Mouse (Mus musculus) ES-E14 (cell line): Measurements from ENCODE around the gene Hoxa3. TPM values are rescaled to one million over a fixed set of nuclear protein-coding genes. Genes with fewer than 3 reads are reported as not detected.

Experiments used
- DNase-seq: peaks from one replicate; pipeline ENCODE4 v3.0.0-alpha.2; 2013; ENCODE audit warnings: low read depth, low spot score
- H3K27ac ChIP-seq: 2 replicates; pipeline ENCODE4 v1.5.1; 2012; ENCODE audit warnings: low read depth, mild to moderate bottlenecking, low read length, moderate library complexity, mixed read lengths; ENCODE audit not compliant: poor library complexity, insufficient read depth, severe bottlenecking
- H3K36me3 ChIP-seq: 2 replicates; pipeline ENCODE4 v1.6.1; 2012; ENCODE audit warnings: mild to moderate bottlenecking, low read length, moderate library complexity, mixed read lengths; ENCODE audit not compliant: control insufficient read depth, poor library complexity, insufficient read depth, severe bottlenecking
- H3K4me1 ChIP-seq, 2 experiments: fragments of 150-350 bp in 1 of 2; sonication (generic) in 1 of 2; 2 replicates each; pipeline ENCODE4 v1.6.1; 2012; ENCODE audit warnings: low read length in 2 of 2, mild to moderate bottlenecking in 1 of 2, mixed read lengths in 1 of 2; ENCODE audit not compliant: control insufficient read depth in 2 of 2, insufficient read depth in 2 of 2, poor library complexity in 1 of 2
- H3K4me3 ChIP-seq, 2 experiments: fragments of 150-350 bp in 1 of 2; sonication (generic) in 1 of 2; 2 replicates each; pipeline ENCODE4 v1.5.1; 2012; ENCODE audit warnings: low read length in 2 of 2, low read depth in 1 of 2, mild to moderate bottlenecking in 1 of 2, mixed read lengths in 1 of 2; ENCODE audit not compliant: insufficient read depth in 1 of 2, poor library complexity in 1 of 2, severe bottlenecking in 1 of 2
- H3K9ac ChIP-seq: 2 replicates; pipeline ENCODE4 v1.6.1; 2012; ENCODE audit warnings: low read depth, mild to moderate bottlenecking, low read length, mixed read lengths; ENCODE audit not compliant: poor library complexity, insufficient read depth, severe bottlenecking
- H3K9me3 ChIP-seq: fragments of 150-350 bp; sonication (generic); 2 replicates; pipeline ENCODE4 v1.6.1; 2012; ENCODE audit warnings: low read depth, mild to moderate bottlenecking, low read length; ENCODE audit not compliant: control insufficient read depth, insufficient read depth
- CHD2 ChIP-seq: IDR thresholded peaks from 2 replicates; pipeline ENCODE4 v1.6.1; 2014; ENCODE audit warnings: mild to moderate bottlenecking, low read depth, low read length, inconsistent platforms
- HCFC1 ChIP-seq: IDR thresholded peaks from 2 replicates; pipeline ENCODE4 v1.6.1; 2012; ENCODE audit warnings: low read length, inconsistent platforms, borderline replicate concordance; ENCODE audit not compliant: insufficient read depth
- MAFK ChIP-seq: IDR thresholded peaks from 2 replicates; pipeline ENCODE4 v1.6.1; 2014; ENCODE audit warnings: mild to moderate bottlenecking, low read depth, low read length, inconsistent platforms; ENCODE audit not compliant: insufficient read depth
- ZC3H11A ChIP-seq: IDR thresholded peaks from 2 replicates; pipeline ENCODE4 v1.6.1; 2012; ENCODE audit warnings: low read depth, mild to moderate bottlenecking, inconsistent platforms, low read length, borderline replicate concordance
- ZNF384 ChIP-seq: IDR thresholded peaks from 2 replicates; pipeline ENCODE4 v1.6.1; 2012; ENCODE audit warnings: low read depth, low read length, inconsistent platforms
- in situ Hi-C, 2 experiments: fragments of 600-800 bp; cut with MboI; formaldehyde crosslinking; loops; one replicate each; pipeline ENCODE4 v1.15.1; 2025; ENCODE audit warnings: low sequenced_read_pairs in 2 of 2, inconsistent platforms in 1 of 2; ENCODE audit not compliant: unreplicated experiment in 2 of 2
- total RNA-seq: library from RNA; depleted of rRNA; stranded (reverse); fragments of 300-350 nt; gene quantifications from 2 replicates; pipeline ENCODE4 v1.2.3, GENCODE M21; 2012

The Hoxa3 gene
- total RNA-seq, 1 experiment = 0.27 TPM

GRCm38 (mm10) chr6:52201269-52201668 is 11.9 kb downstream of the Hoxa3 start:
- Histone ChIP-seq H3K4me1 (peaks cover 0 to 2% of the 10 kb centered on the region in 2 experiments; a peak in 1 of 4 replicates), H3K9me3 (no peaks in the 10 kb centered on the region), H3K9ac (no peak overlapping the region), H3K36me3 (no peaks in the 10 kb centered on the region), H3K4me3 (no peak overlapping the region), H3K27ac (no peak overlapping the region)
- TF ChIP-seq ZC3H11A (no peak), ZNF384 (no peak)
- DNase-seq = no peak
- in situ Hi-C loops = loop anchor here in 1 of 2 experiments (25.0 kb wide), 1 partner anchor 589 kb away; no protein-coding TSS in a partner anchor

GRCm38 (mm10) chr6:52200751-52201250 is 12.3 kb downstream of the Hoxa3 start:
- H3K27ac ChIP-seq = no peak overlapping the region
- H3K4me1 ChIP-seq = peaks cover 0 to 2% of the 10 kb centered on the region in 2 experiments; a peak in 1 of 4 replicates
- no peaks in the 10 kb centered on the region for H3K9me3 ChIP-seq
- no peaks in the 10 kb centered on the region for H3K36me3 ChIP-seq
- H3K9ac ChIP-seq = no peak overlapping the region
- TF ChIP-seq ZC3H11A (no peak), HCFC1 (no peak), ZNF384 (no peak), CHD2 (no peak), MAFK (no peak)
- in situ Hi-C loops = loop anchor here in 1 of 2 experiments (25.0 kb wide), 1 partner anchor 588 kb away; no protein-coding TSS in a partner anchor
- no peak for DNase-seq
- no peak overlapping the region for H3K4me3 ChIP-seq

GRCm38 (mm10) chr6:52200073-52200750 is 12.9 kb downstream of the Hoxa3 start:
- H3K9me3 ChIP-seq = no peaks in the 10 kb centered on the region
- H3K9ac ChIP-seq = no peak overlapping the region
- no peaks in the 10 kb centered on the region for H3K36me3 ChIP-seq
- peaks cover 0 to 2% of the 10 kb centered on the region in 2 experiments; a peak in 1 of 4 replicates for H3K4me1 ChIP-seq
- DNase-seq = no peak
- TF ChIP-seq HCFC1 (no peak), MAFK (no peak), ZC3H11A (no peak), CHD2 (no peak), ZNF384 (no peak)
- H3K4me3 ChIP-seq = no peak overlapping the region
- H3K27ac ChIP-seq = no peak overlapping the region
- in situ Hi-C loops = loop anchor here in 1 of 2 experiments (25.0 kb wide), 1 partner anchor 588 kb away; no protein-coding TSS in a partner anchor

GRCm38 (mm10) chr6:52197271-52197670 is 15.9 kb downstream of the Hoxa3 start:
- no peak overlapping the region for H3K27ac ChIP-seq
- no peak for DNase-seq
- H3K36me3 ChIP-seq = no peaks in the 10 kb centered on the region
- H3K4me3 ChIP-seq = no peak overlapping the region
- in situ Hi-C loops = no loop called here
- H3K9me3 ChIP-seq = no peaks in the 10 kb centered on the region
- no peaks in the 10 kb centered on the region for H3K4me1 ChIP-seq
- no peak for TF ChIP-seq HCFC1
- TF ChIP-seq ZNF384 = no peak
- H3K9ac ChIP-seq = no peak overlapping the region

GRCm38 (mm10) chr6:52196811-52197210 is 16.3 kb downstream of the Hoxa3 start:
- TF ChIP-seq ZC3H11A (no peak), CHD2 (no peak), MAFK (no peak), ZNF384 (no peak)
- no peak overlapping the region for H3K27ac ChIP-seq
- H3K4me1 ChIP-seq = no peaks in the 10 kb centered on the region
- DNase-seq = no peak
- H3K9ac ChIP-seq = no peak overlapping the region
- H3K9me3 ChIP-seq = no peaks in the 10 kb centered on the region
- H3K4me3 ChIP-seq = no peak overlapping the region
- H3K36me3 ChIP-seq = no peaks in the 10 kb centered on the region
- in situ Hi-C loops = no loop called here
